Mouse (Mus musculus) heart, embryonic 11.5 days (tissue): ENCODE results near the gene Lsm14a. TPM values are rescaled to one million over a fixed set of nuclear protein-coding genes. Genes with fewer than 3 reads are reported as not detected.

Experiments used
- ATAC-seq: fragments of 200-750 bp; cut with Nextera tagmentation; replicated peaks from 2 replicates; pipeline ENCODE4 v1.8.0; 2017; ENCODE audit warnings: moderate library complexity; ENCODE audit not compliant: insufficient number of reproducible peaks, low FRiP score, low TSS enrichment
- H3K27ac ChIP-seq: fragments of 300-500 bp; sonication (generic); 2 replicates; pipeline ENCODE4 v1.5.1; 2014; ENCODE audit warnings: mild to moderate bottlenecking, low read depth, low read length
- H3K27me3 ChIP-seq: fragments of 300-500 bp; sonication (generic); 2 replicates; pipeline ENCODE4 v1.6.1; 2014; ENCODE audit warnings: mild to moderate bottlenecking, low read length, mixed read lengths; ENCODE audit not compliant: control insufficient read depth, insufficient read depth
- H3K36me3 ChIP-seq: fragments of 300-500 bp; sonication (generic); 2 replicates; pipeline ENCODE4 v1.6.1; 2014; ENCODE audit warnings: mild to moderate bottlenecking, low read length, moderate library complexity, mixed read lengths; ENCODE audit not compliant: control insufficient read depth, insufficient read depth
- H3K4me1 ChIP-seq: fragments of 300-500 bp; sonication (generic); 2 replicates; pipeline ENCODE4 v1.6.1; 2014; ENCODE audit warnings: low read length; ENCODE audit not compliant: control insufficient read depth, insufficient read depth
- H3K4me2 ChIP-seq: fragments of 300-500 bp; sonication (generic); 2 replicates; pipeline ENCODE4 v1.6.1; 2014; ENCODE audit warnings: mild to moderate bottlenecking, moderate library complexity
- H3K4me3 ChIP-seq: fragments of 300-500 bp; sonication (generic); 2 replicates; pipeline ENCODE4 v1.5.1; 2014; ENCODE audit warnings: low read depth, low read length
- H3K9ac ChIP-seq: fragments of 300-500 bp; sonication (generic); 2 replicates; pipeline ENCODE4 v1.6.1; 2014; ENCODE audit warnings: mild to moderate bottlenecking, low read depth, low read length, moderate library complexity
- H3K9me3 ChIP-seq: fragments of 300-500 bp; sonication (generic); replicated peaks from 2 replicates; pipeline ENCODE4 v1.6.1; 2016; ENCODE audit warnings: low read length; ENCODE audit not compliant: control insufficient read depth
- WGBS: fragments of 180-500 bp; shearing (Covaris S2); extraction: QIAGEN DNeasy Blood & Tissue Kit; methylation state at CpG from one replicate; pipeline ENCODE4 v1.1.7; 2014; ENCODE audit not compliant: insufficient replicate concordance; 5-methylcytosine and 5-hydroxymethylcytosine counted together
- polyA plus RNA-seq: library from polyadenylated mRNA; unstranded; fragments of >200 nt; fragmentation: Nextera tagmentation; extraction: Ambion mirVana; gene quantifications from 2 replicates; pipeline ENCODE4 v1.2.1, GENCODE M21; 2014

Gene Lsm14a
- polyA plus RNA-seq, 1 experiment from 2014 or later = 46.4 TPM

DNA sequence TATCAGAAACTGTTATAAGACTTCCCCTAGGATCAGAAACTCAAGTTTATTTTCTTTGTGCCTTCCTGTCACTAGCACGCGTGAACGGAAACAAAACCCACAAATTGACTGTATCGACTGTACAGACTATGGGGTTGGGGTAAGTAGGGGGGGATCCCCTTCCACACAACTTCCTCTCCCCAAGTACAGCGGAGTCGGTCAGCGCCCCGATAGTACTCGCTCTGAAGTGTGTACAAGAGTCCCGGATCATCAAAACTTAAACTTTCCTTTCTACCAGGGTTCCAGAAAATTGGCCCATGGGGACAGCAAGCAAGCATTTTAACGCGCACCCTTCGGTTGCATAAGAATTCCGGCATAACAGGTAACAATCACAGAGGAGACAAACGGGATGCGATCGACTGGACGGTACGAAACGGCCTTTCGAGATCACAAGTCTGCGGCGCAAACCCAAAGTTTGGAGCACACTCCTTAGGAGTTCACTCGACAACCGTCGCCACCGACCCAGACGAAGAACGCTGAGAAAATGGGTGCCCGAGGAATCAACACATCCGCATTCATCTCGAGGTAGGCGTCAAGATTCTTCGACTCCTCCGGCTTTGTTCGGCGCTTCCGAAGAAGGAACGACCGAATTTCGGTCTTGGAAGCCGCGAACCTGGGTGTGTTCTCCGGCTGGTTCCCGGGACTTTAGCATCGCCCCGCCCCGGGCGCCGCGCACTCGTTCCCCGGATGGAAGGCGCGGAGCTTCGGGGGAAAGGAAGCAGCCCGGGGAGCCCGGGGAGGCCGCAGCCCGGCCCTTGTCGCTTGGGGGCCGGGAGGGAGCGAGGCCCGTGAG is 4.5 kb downstream of the Lsm14a start:
- peak overlapping the region; percentile 100 for H3K27ac ChIP-seq
- H3K4me2 ChIP-seq = peak overlapping the region; percentile 94
- H3K9ac ChIP-seq = peak overlapping the region; percentile 97
- under 1% methylated on average over 64 of the region's 64 CpGs for WGBS
- ATAC-seq = peak; percentile 68
- H3K4me1 ChIP-seq = peaks cover 21% of the 10 kb centered on the region
- H3K4me3 ChIP-seq = peak overlapping the region; percentile 77
- no peaks in the 10 kb centered on the region for H3K36me3 ChIP-seq
- H3K9me3 ChIP-seq = no peaks in the 10 kb centered on the region
- no peaks in the 10 kb centered on the region for H3K27me3 ChIP-seq

- Histone ChIP-seq H3K9ac (peak overlapping the region; percentile 97), H3K9me3 (no peaks in the 10 kb centered on the region), H3K27me3 (no peaks in the 10 kb centered on the region), H3K4me2 (peak overlapping the region; percentile 94), H3K4me3 (peak overlapping the region; percentile 77), H3K4me1 (peaks cover 25% of the 10 kb centered on the region), H3K36me3 (no peaks in the 10 kb centered on the region), H3K27ac (no peak overlapping the region)
- 3% methylated on average over 5 of the region's 5 CpGs for WGBS
- no peak for ATAC-seq
These were observed 5.2 kb downstream of the Lsm14a start for GRCm38 (mm10) chr7:34387784-34388444.

DNA sequence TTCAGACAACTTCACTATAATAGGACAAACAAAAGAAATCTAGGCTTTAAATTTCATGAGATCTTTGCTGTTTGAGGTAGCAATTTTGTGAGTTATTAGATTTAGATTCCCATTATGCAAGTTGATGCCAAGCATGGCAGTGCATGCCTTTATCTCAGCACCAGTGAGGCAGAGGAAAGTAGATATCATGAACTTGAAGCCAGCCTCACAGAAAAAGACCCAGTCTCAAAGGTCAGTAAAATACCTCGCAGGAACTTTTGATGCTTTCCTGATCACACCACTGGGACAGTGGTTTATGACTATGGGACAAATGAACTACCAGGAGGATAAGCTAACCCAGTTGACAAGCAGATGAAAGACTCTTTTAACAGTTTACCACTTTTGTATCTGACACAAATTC is 10.3 kb downstream of the Lsm14a start:
- H3K27ac ChIP-seq = no peak overlapping the region
- peaks cover 38% of the 10 kb centered on the region for H3K4me1 ChIP-seq
- H3K36me3 ChIP-seq = 0 out of 2 replicates have a peak, but pooled peaks cover 2% of the 10 kb centered on the region
- H3K4me3 ChIP-seq = no peak overlapping the region
- no peak for ATAC-seq
- no peaks in the 10 kb centered on the region for H3K27me3 ChIP-seq
- H3K4me2 ChIP-seq = no peak overlapping the region
- no peak overlapping the region for H3K9ac ChIP-seq
- 55% methylated on average over 1 of the region's 1 CpGs for WGBS
- H3K9me3 ChIP-seq = no peaks in the 10 kb centered on the region

- Histone ChIP-seq H3K27me3 (no peaks in the 10 kb centered on the region), H3K27ac (no peak overlapping the region), H3K9ac (no peak overlapping the region), H3K4me2 (no peak overlapping the region), H3K9me3 (no peaks in the 10 kb centered on the region), H3K4me1 (peaks cover 33% of the 10 kb centered on the region), H3K36me3 (0 out of 2 replicates have a peak, but pooled peaks cover 2% of the 10 kb centered on the region), H3K4me3 (no peak overlapping the region)
- no peak for ATAC-seq
- 82% methylated on average over 5 of the region's 5 CpGs for WGBS
These were observed 11.4 kb downstream of the Lsm14a start for GRCm38 (mm10) chr7:34381733-34382132.

GRCm38 (mm10) chr7:34380311-34380710 is 12.8 kb downstream of the Lsm14a start:
- 0 out of 2 replicates have a peak, but pooled peaks cover 2% of the 10 kb centered on the region for H3K36me3 ChIP-seq
- H3K4me1 ChIP-seq = peaks cover 26% of the 10 kb centered on the region
- 90% methylated on average over 3 of the region's 3 CpGs for WGBS
- H3K4me3 ChIP-seq = no peak overlapping the region
- H3K9ac ChIP-seq = no peak overlapping the region
- H3K27ac ChIP-seq = no peak overlapping the region
- no peaks in the 10 kb centered on the region for H3K9me3 ChIP-seq
- no peak for ATAC-seq
- H3K4me2 ChIP-seq = no peak overlapping the region
- H3K27me3 ChIP-seq = no peaks in the 10 kb centered on the region

DNA sequence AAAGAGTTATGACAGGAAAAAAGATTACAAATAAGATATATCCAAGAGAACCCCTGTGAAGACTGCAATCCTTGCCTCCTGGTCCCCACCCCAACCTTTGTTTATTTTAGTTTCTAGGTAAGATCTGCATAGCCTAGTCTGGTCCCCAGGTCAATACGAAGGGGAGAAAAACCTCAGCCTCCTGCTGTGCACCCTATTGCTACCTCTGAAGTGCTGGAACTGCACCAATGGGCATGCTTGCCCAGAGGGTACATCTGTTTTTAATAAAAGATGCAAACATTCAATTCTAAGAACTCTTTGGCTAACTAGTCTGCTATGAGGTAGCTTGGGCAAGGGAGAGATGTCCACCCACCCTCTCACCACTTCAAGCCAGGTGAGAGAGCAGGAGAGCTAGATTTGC is 19.2 kb downstream of the Lsm14a start:
- peaks cover 8% of the 10 kb centered on the region; the same call in 1 of the 2 replicates for H3K4me1 ChIP-seq

DNA sequence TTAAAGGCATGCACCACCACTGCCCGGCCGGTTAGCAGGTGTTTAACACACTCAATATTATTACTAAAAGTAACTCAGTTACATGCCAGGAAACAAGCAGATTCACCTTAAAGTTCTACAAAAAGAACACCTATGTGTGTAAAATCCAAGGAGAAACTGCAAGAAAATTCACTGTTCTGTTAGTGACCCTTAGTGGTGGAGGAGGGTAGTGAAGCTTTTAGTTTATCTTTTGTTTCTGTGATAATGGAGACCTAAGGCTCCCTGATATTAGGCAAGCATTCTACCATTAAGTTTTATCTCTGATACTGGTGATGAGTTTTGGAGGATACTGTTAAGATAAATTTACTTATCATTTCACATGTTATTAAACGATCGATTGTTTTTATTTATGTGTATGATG is 37.5 kb downstream of the Lsm14a start:
- H3K36me3 ChIP-seq = peaks cover 17% of the 10 kb centered on the region
- H3K4me2 ChIP-seq = no peak overlapping the region
- ATAC-seq = no peak
- no peak overlapping the region for H3K9ac ChIP-seq
- no peaks in the 10 kb centered on the region for H3K9me3 ChIP-seq
- H3K4me1 ChIP-seq = no peaks in the 10 kb centered on the region
- H3K27me3 ChIP-seq = no peaks in the 10 kb centered on the region
- WGBS = 90% methylated on average over 4 of the region's 4 CpGs
- no peak overlapping the region for H3K4me3 ChIP-seq
- H3K27ac ChIP-seq = no peak overlapping the region

More for the DNA sequence above, 19.2 kb downstream of the Lsm14a start:
- 68% methylated on average over 1 of the region's 1 CpGs for WGBS
- ATAC-seq = no peak
- H3K27me3 ChIP-seq = no peaks in the 10 kb centered on the region
- peaks cover 12% of the 10 kb centered on the region for H3K36me3 ChIP-seq
- no peaks in the 10 kb centered on the region for H3K9me3 ChIP-seq
- no peak overlapping the region for H3K27ac ChIP-seq
- no peak overlapping the region for H3K4me3 ChIP-seq
- H3K4me2 ChIP-seq = no peak overlapping the region
- H3K9ac ChIP-seq = no peak overlapping the region

- Histone ChIP-seq H3K36me3 (peaks cover 32% of the 10 kb centered on the region), H3K9ac (no peak overlapping the region), H3K4me1 (0 out of 2 replicates have a peak, but pooled peaks cover 2% of the 10 kb centered on the region), H3K27me3 (no peaks in the 10 kb centered on the region), H3K27ac (no peak overlapping the region), H3K9me3 (no peaks in the 10 kb centered on the region), H3K4me2 (no peak overlapping the region), H3K4me3 (no peak overlapping the region)
- WGBS = 89% methylated on average over 1 of the region's 1 CpGs
- no peak for ATAC-seq
These were observed 41.1 kb downstream of the Lsm14a start for GRCm38 (mm10) chr7:34351997-34352396.
